Mouse (Mus musculus): ENCODE measurements at regions not wholly inside any gene's neighbourhood (a gene's known extent, or its start where the extent isn't known, plus 50 kb on each side); places are given as distances from the start of the nearest gene placed in this dataset.

DNA sequence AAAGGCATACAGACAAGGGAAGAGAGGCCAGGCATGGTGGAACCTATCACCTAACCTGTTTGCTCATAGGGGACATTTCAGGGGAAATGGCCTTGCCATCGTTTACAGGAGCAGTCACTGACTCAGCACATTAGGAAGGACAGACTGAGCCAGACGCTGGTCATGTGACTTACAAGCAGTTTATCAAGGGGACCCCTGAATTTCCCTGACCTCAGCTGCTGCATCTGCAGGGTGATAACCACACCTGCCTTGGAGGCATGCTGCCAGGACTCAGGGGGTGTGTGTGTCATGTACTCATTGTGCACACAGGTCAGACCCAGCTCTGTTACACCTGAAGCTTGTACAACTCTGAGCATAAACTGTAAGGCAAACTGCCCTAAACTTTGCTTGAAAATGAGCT lies 109.6 kb upstream of the 1700066M21Rik start:
- no peak for DNase-seq (ENCODE audit: low spot score in 2 of 2)

DNA sequence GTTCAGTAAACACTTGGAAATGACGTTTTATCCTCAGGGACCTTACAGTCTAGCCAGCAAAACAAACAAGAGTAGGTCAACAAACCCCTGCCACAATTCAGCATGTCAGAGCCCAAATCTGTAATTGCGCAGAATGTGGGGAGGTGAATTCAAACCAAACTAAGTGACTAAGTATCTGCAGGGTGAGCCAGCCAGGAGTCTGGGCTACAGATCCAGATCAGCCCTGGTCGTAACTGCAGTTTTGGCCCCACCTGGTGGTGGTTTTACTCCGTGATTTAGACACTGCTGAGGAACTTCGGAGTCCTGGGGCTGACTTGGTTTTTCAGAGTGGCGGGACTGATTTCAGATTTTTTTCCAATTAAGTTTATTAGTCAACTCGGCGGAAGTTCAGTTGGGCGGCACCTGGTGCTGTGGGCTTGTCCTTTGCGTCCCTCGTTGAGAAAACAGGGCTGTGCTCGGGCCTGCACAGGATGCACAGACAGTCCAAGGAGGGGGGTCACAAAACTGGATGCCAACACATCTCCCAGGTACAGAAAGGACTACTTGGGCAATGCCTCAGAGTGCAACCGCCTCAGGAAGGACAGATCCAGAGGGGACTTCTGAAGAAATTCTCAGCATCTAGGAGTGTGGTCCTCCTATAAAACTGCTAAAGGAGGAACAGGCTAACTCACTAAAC lies 107.6 kb upstream of the 1700066M21Rik start:
- peak; percentile 20 to 32 for DNase-seq (ENCODE audit: low spot score in 2 of 2)

DNA sequence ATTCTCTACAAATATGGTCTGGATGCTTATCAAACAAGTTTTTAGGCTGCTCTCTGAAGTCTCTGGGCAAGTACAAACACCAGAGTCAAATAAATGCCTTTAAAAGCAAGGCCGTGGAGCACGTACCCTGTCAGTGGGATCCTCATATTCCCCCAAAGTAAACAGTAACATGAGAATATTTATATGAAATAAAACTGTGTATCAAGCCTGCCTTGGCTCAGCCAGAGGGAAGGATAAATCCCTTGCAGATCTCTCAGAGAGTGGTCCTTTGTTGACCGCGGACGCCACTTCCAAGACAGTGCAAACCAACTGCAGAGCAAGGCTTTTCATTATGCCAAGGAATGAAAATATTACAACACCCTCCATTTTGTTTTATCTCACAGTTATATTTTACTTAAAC lies 104.8 kb upstream of the 1700066M21Rik start:
- DNase-seq (ENCODE audit: low spot score in 2 of 2): no peak

DNA sequence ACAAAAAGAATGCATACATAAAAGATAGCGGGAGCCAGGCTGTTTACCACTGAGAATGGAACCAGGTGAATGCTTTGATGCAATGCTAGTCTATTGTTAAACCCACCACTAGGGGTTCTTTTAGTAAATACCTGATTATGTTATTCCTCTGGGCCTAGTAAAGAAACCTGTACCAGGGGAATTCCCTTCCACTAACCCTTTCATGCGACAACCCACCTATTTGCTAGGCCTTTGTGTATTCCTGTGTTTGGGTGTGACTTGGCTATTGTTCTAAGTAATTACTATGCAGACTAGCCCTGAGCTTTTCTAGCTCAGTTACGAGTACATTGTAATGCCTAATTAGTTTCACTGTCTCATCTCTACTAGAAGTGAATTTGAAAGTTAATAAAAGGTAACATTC lies 95.9 kb upstream of the 1700066M21Rik start:
- DNase-seq (ENCODE audit: low spot score in 2 of 2): no peak

DNA sequence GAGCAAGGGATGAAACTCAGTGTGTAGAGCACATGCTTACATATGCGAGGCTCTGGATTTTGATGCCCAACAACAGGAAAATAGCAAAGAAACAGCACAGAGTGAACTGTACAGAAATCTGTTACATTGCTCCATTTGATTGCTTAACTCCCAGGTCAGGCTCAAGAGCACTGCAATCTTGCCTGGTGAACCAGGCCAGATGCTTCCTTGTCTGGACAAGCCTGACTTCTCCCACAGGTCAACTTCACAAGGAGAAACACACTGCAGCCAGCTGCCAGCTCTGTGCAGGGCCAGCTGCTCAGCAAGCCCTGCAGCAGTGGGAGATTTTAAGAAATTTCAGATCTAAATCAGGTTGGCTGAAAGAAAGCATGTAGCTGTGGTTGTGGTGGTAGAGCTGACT lies 81.2 kb upstream of the 1700066M21Rik start:
- no peak for DNase-seq (ENCODE audit: low spot score in 2 of 2)

DNA sequence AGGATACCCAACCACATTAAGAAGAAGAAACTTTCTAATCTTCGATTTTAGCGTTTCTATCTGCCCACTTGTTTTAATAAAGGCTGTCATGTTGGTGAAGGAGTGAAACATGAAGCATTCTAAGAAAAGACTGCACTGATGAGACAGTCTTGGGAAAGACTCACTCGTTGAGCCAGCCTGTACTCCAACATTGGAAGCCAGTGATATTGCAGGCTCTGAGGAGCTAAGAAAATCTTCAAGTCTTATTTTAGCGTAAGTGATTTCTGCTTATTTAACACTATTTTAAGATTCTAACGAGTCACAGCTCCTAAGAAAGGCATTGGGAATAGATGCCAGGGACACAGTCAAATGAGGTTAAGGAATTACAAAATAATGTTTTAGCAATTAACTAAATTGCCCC lies 78.9 kb upstream of the 1700066M21Rik start:
- DNase-seq (ENCODE audit: low spot score in 2 of 2): no peak

DNA sequence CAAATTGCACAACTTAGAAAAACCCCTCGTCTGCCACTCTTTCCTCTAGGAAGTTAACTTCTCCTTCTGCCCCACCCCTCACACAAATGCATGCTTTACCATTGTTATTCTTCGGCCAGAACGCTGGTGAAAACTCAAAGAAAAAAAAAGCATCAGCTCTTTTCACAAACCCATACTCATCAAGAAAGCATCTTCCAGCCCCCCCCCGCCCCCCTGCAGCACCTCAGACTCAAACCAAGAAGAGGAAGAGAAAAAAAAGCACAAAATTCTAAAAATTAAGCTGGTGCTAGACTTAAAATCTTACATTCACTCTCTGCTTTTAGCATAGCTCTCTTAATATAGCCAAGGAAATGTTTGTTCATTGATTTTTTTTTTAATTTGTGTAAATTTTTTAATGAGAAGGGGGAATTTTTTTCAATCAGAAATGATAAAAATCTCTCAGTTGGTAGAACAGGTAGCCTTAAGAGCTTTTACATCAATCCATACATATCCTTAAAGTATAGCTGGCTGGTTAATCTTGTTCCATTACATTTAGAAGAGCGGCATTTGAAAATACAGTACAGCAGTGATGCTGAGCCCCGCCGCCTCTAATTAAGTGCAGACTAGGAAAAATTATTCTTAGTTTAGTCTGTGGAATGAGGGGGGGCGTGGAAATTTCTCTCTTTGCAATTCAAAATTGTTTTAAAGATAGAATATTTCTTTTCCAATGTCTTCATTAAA lies 76.0 kb upstream of the 1700066M21Rik start:
- DNase-seq (ENCODE audit: low spot score in 2 of 2): no peak

DNA sequence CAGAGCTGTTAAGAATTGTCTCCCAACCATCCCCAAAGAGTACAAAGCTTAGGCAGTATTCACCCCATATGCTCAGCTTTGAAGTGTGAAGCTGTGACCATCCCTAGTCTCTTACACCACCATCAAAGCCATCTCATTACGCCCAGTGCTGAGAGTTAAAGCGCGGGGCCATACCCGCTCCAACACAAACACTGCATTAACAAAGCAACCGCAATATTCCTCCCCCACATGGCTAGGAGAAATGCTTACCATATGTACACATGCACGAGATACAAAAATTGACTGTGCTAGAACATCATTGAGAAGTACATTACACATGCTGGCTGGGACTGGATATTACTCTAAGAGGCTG lies 75.5 kb upstream of the 1700066M21Rik start:
- DNase-seq (ENCODE audit: low spot score in 2 of 2): no peak

DNA sequence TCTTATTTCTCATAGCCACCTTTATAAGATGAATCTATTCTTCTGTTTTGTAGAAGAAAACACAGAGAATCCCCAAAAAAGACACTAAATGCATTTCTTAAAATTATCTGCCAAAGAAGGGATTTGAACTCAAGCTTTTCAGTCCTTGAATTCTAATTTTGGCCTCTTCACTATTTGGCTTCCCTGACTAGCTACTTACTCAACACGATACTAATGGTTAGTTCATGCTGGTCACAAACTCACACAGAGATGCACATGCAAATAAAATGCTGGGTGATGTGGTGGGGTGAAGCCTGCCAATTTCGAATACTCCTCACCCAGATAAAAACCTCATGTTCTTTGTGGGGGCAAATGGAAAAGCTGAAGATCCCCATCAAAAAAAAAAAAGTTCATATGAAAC lies 72.7 kb upstream of the 1700066M21Rik start:
- DNase-seq (ENCODE audit: low spot score in 2 of 2): no peak

DNA sequence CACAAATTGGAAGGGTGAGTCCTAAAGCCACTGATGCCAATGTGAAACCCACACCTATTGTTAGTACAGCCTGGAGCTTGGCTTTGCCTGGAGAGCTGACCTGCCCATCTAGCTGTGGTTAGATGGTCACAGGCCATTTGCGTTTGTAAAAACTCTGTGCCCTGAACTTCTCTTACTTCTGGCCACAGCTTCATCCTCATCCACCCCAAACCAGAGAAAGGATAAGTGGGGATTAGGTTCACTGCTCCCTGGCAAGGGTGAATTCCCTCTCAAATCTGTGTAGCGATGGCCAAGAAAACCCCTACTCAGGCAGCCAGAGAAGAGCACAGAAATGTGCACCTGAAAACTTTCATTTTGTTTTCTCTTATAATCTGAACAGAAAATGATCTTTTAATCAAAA lies 54.9 kb upstream of the 1700066M21Rik start:
- DNase-seq (ENCODE audit: low spot score in 2 of 2): no peak

DNA sequence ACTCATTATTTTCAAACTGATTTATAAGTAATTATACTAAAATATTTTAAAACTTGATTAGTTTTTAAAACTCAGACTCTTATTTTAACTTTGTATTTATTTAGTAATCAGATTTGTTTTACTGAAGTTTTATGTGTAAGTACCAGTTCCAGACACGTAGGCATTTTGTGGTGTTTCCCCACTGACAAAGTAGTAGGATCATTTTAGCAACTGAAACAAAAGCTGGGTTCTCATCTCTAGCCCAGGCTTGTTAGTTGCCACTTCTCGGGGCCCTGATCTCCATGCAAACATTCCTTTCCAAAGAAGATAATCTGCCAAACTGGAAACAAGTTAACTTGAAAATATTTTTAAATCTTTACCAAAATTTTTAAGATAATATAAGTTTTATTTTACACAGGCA lies 54.3 kb upstream of the 1700066M21Rik start:
- DNase-seq (ENCODE audit: low spot score in 2 of 2): no peak

DNA sequence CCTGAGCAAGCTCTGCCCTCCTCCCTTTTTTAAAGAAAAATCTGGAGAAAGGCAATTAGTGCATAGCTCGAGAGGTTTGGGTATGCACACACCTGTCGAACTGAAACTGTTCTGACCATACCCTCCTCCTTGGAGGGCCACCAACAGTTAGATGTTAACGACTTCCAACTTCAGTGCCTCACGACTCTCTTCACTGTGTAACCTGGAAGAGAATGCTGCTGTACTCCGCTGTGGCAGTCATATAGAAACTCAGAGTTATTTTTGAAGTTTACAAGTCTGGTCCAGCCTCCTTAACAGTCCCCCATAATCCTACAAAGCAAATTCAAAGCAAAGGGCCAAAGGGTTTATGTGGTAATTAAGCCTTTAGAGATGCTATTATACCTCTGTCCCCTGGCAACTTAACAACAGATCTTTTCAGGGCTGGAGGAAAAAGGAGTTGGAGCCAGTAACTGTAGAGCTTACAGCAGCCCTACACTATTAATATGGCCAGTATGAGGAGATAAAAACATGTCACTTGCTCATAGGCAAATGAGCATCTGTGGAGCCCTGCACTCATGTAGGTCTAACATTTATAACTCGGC lies 51.7 kb upstream of the 1700066M21Rik start:
- DNase-seq (ENCODE audit: low spot score in 2 of 2): no peak

All from adrenal gland, adult 18-20 months (tissue).